ENCODE assay signal across 8 mouse cellular contexts in genomic region chr7:30121308-30122187, GRCm38 (mm10). TPM values are rescaled to one million over a fixed set of nuclear protein-coding genes. Genes with fewer than 3 reads are reported as not detected.
DNase-seq lines count a peak whose midpoint lies in the region; ATAC-seq and TF ChIP-seq lines count a peak whose summit lies in the region.

Gene Zfp382, plus strand, starts transcription at chr7:30121942.

- DNase-seq in MEL-GATA-1-ER (ENCODE audit: extremely low read depth, low read depth), result peak; percentile 57
- peak; percentile 92 to 94 for DNase-seq in cerebellum, adult 2 months
- peak; percentile 95 for DNase-seq in forebrain, postnatal 0 days
- peak; percentile 94 for DNase-seq in heart, postnatal 4 days
- DNase-seq in layer of hippocampus, adult 8-10 months (ENCODE audit: low spot score in 2 of 2), result peak; percentile 75 to 84
- DNase-seq in lung, embryonic 14.5 days, result peak; percentile 97
- peak; percentile 90 for DNase-seq in testis, postnatal 14 days (ENCODE audit: low spot score)

- peaks cover 3% of the 10 kb centered on the region; the same call in 1 of the 2 replicates for H3K36me3 ChIP-seq in forebrain, postnatal 0 days (ENCODE audit: insufficient read depth)
- peaks cover 9% of the 10 kb centered on the region; the same call in 1 of the 2 replicates for H3K36me3 ChIP-seq in lung, embryonic 14.5 days (ENCODE audit: insufficient read depth)

- H3K4me2 ChIP-seq in forebrain, postnatal 0 days (ENCODE audit: low read depth), result peak within 1 kb of the TSS; percentile 67
- H3K4me2 ChIP-seq in lung, embryonic 14.5 days, result peak within 1 kb of the TSS; percentile 90

- peak; percentile 98 for ATAC-seq in forebrain, postnatal 0 days
- ATAC-seq in lung, embryonic 14.5 days (ENCODE audit: insufficient read depth), result peak; percentile 98
- ATAC-seq in neutrophil, adult 5-6 weeks (ENCODE audit: extremely low read depth, insufficient number of reproducible peaks, low FRiP score, poor library complexity, severe bottlenecking), result peak; percentile 79

- H3K9ac ChIP-seq in forebrain, postnatal 0 days, result peak within 1 kb of the TSS; percentile 78
- peak within 1 kb of the TSS; percentile 77 for H3K9ac ChIP-seq in lung, embryonic 14.5 days

- WGBS in cerebellum, adult 2 months, result under 1% methylated on average over 61 of the region's 61 CpGs
- WGBS in forebrain, postnatal 0 days, result under 1% methylated on average over 61 of the region's 61 CpGs
- WGBS in lung, embryonic 14.5 days, result under 1% methylated on average over 61 of the region's 61 CpGs

- no peaks in the 10 kb centered on the region for H3K9me3 ChIP-seq in forebrain, postnatal 0 days (ENCODE audit: low read length)
- no peaks in the 10 kb centered on the region for H3K9me3 ChIP-seq in lung, embryonic 14.5 days (ENCODE audit: low read depth, low read length)

- no peaks in the 10 kb centered on the region for H3K27me3 ChIP-seq in cerebellum, adult 2 months (ENCODE audit: control insufficient read depth, insufficient read depth, low read length)
- no peaks in the 10 kb centered on the region for H3K27me3 ChIP-seq in forebrain, postnatal 0 days (ENCODE audit: insufficient read depth, low read length)
- no peaks in the 10 kb centered on the region for H3K27me3 ChIP-seq in lung, embryonic 14.5 days (ENCODE audit: insufficient read depth, low read length)

- H3K4me3 ChIP-seq in cerebellum, adult 2 months (replicated peaks; ENCODE audit: insufficient read depth, low read depth, low read length), result peak within 1 kb of the TSS; percentile 87
- peak within 1 kb of the TSS; percentile 68 for H3K4me3 ChIP-seq in forebrain, postnatal 0 days (ENCODE audit: low read depth, low read length)
- H3K4me3 ChIP-seq in lung, embryonic 14.5 days (ENCODE audit: low read depth, low read length), result peak within 1 kb of the TSS; percentile 71

- peak within 1 kb of the TSS; percentile 60 for H3K27ac ChIP-seq in cerebellum, adult 2 months (ENCODE audit: insufficient read depth, low read length)
- peak within 1 kb of the TSS; percentile 89 for H3K27ac ChIP-seq in forebrain, postnatal 0 days (ENCODE audit: low read depth, low read length)
- H3K27ac ChIP-seq in lung, embryonic 14.5 days (ENCODE audit: low read depth), result peak within 1 kb of the TSS; percentile 90

- TF ChIP-seq CTCF in cerebellum, adult 2 months (IDR thresholded peaks at IDR 0.05; ENCODE audit: borderline replicate concordance, insufficient read depth, low read depth, low read length), result no peak
- peak; percentile 26; the same call in 1 of the 2 replicates for TF ChIP-seq CTCF in forebrain, postnatal 0 days (IDR thresholded peaks at IDR 0.05; ENCODE audit: low read depth)
- no peak for TF ChIP-seq CTCF in lung, embryonic 14.5 days (IDR thresholded peaks at IDR 0.05; ENCODE audit: low read depth)

- no peaks in the 10 kb centered on the region for H3K4me1 ChIP-seq in cerebellum, adult 2 months (ENCODE audit: control insufficient read depth, insufficient read depth, low read length)
- H3K4me1 ChIP-seq in forebrain, postnatal 0 days (ENCODE audit: insufficient read depth), result 0 out of 2 replicates have a peak, but pooled peaks cover 5% of the 10 kb centered on the region
- H3K4me1 ChIP-seq in lung, embryonic 14.5 days (ENCODE audit: insufficient read depth), result no peaks in the 10 kb centered on the region

- peak; percentile 92 for TF ChIP-seq POLR2A in cerebellum, adult 2 months (IDR thresholded peaks at IDR 0.05; ENCODE audit: borderline replicate concordance, insufficient read depth, low read length)

RNA-seq across cellular contexts. Expression of gene Zfp382, which starts in this region (rescaled TPM):
- 7.1 and 8.3 TPM in 2 replicates for polyA plus RNA-seq in cerebellum, adult 2 months (2012; rRNA removed)
- 12.3 and 25.3 TPM in 2 replicates for total RNA-seq in forebrain, postnatal 0 days (2014; rRNA removed)
- polyA plus RNA-seq in forebrain, postnatal 0 days (2015; fragmentation: Nextera tagmentation; extraction: Ambion mirVana), result 7.8 and 15.5 TPM in 2 replicates
- total RNA-seq in heart, postnatal 4 days (2021), result 10 to 100 TPM; 10.5 to 11.0 TPM
- total RNA-seq in layer of hippocampus, adult 8-10 months (2022), result 10 to 100 TPM; 28.6 to 34.1 (median 31.2) TPM
- 8.1 and 9.1 TPM in 2 replicates for polyA plus RNA-seq in lung, embryonic 14.5 days (2014; fragmentation: Nextera tagmentation; extraction: Ambion mirVana)
- total RNA-seq in neutrophil, adult 5-6 weeks (2017), result 10.6 and 14.1 TPM in 2 replicates

Comparison
In these comparisons a context has a peak if more than half of its experiments do, and no peak if none do; other contexts are left out.
1. Peak in every context shown above with its lines: DNase-seq, ATAC-seq, H3K4me3 ChIP-seq and H3K27ac ChIP-seq.